Mouse (Mus musculus) testis, postnatal 10 days (tissue): ENCODE measurements at regions not wholly inside any gene's neighbourhood (a gene's known extent, or its start where the extent isn't known, plus 50 kb on each side); places are given as distances from the start of the nearest gene placed in this dataset.

Source experiments
- DNase-seq: peaks from one replicate; pipeline ENCODE4 v3.0.0; 2021; ENCODE audit warnings: low spot score

DNA sequence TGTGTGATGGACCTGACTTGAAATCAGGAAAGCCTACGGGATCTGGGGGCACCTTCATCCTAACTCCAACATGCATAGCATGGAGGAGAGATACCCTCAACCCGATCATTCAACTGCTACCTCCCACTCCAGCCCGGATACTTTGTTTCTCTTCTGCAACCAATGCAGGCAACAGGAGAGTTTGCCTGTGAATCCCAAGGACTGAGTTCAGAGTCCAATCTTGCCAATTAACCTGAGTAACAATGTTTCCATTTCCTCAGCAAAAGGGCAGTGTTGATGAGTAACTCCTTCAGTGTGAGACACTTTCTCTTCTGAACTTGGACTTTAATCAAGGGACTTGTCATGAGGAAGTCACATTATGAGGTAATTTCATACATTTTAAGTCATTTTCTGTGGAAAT lies 129.1 kb upstream of the Gdf10 start:
- DNase-seq, result no peak

- DNase-seq, result no peak
Measured at GRCm38 (mm10) chr14:33797551-33798303, 125.7 kb upstream of the Gdf10 start.

- DNase-seq, result no peak
Measured at GRCm38 (mm10) chr14:33804321-33804720, 119.1 kb upstream of the Gdf10 start.

- DNase-seq, result no peak
Measured at GRCm38 (mm10) chr14:33804721-33805120, 118.7 kb upstream of the Gdf10 start.

- DNase-seq, result no peak
Measured at GRCm38 (mm10) chr14:33807196-33807595, 116.2 kb upstream of the Gdf10 start.

- no peak for DNase-seq
Measured at GRCm38 (mm10) chr14:33808593-33809265, 114.7 kb upstream of the Gdf10 start.

DNA sequence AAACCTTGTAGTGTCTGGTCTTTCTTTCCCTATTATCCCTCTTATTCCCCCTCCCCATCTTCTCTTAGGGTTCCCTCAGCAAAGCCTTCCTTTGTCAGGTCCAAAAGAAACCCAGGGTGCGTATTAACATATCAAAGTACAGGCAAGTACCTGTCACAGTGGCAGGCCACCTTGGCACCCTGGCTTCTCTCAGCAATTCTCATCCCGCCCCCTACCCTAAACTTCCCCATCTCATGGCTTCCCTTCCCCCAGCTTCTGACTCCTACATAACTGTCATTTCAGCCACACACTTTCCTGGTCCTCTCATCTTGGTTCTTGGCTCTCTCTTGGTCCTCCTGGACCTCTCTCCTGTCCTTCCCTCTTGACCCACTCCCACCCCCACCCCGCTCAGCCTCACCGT lies 112.8 kb upstream of the Gdf10 start:
- DNase-seq, result no peak

DNA sequence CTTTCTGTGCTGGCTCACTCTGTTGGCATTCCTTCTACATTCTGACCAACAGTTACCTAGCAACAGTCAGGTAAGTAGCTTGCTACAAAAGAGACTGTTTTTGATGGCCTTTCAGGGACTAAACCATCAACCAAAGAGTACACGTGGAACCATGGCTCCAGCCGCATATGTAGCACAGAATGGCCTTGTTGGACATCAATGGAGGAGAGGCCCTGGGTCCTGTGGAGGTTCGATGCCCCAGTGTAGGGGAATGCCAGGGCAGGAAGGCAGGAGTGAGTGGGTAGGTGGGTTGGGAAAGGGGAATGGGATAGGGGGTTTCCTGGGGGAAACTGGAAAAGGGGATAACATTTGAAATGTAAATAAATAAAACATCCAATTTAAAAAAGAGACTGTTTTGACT lies 112.1 kb upstream of the Gdf10 start:
- no peak for DNase-seq

- DNase-seq, result no peak
Measured at GRCm38 (mm10) chr14:33812266-33812665, 111.1 kb upstream of the Gdf10 start.

GRCm38 (mm10) chr14:33812772-33813171 lies 110.6 kb upstream of the Gdf10 start:
- no peak for DNase-seq

DNA sequence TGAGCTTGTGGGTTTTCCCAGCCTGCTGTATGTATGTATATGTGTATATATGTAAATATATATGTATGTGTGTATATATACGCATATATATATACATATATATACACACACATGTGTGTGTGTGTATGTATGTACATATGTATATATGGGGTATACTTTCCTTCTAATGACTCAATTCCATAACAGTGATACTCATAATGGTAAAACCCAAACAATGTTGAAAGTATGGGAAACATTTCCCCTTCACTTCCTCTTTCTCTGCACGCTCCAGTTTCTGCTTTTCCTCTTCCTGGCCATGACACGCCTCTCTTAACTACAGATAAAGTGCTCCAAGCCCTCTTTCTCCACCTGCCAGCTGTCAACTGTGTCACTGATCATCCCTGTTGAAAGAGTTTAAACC lies 110.1 kb upstream of the Gdf10 start:
- DNase-seq, result no peak

DNA sequence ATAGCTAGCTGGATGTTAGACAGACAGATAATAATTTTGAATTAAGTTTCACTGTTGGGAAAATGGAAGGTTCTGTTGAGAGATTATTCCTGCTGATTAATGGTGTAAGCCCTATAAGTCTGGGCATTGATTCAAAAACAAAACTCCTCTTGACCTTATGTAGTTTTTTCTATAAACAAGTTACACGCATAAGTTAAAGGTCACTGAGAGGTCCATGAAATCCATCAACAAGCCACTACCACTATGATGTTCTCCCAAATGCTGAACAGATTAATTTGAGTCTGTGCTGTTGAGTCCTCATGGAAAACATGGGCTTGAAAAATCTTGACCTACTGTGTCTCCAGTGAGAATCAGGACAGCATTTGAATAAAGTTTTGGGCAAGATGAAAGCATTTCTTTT lies 109.3 kb upstream of the Gdf10 start:
- no peak for DNase-seq

GRCm38 (mm10) chr14:33814599-33814998 lies 108.8 kb upstream of the Gdf10 start:
- no peak for DNase-seq

GRCm38 (mm10) chr14:33820541-33821260 lies 102.7 kb upstream of the Gdf10 start:
- no peak for DNase-seq

DNA sequence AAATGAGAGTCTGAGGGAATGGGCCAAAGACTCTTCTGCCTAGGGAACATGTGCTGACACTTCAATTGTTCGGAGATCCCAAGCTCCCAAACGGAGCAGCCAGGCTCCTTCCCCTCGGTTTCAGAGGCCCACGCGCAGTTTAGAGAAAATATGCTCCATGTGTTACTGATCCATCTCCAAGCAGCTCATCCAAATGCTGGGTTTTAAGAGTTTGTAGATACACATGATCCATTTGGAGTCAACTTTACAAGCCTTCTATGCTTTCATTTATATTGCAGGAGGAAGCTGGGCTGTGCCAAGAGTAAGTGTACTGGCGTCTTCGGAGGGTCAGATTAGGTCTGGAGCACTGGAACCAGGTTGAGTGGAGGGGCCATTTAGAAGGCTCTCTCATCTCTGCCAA lies 102.0 kb upstream of the Gdf10 start:
- no peak for DNase-seq

DNA sequence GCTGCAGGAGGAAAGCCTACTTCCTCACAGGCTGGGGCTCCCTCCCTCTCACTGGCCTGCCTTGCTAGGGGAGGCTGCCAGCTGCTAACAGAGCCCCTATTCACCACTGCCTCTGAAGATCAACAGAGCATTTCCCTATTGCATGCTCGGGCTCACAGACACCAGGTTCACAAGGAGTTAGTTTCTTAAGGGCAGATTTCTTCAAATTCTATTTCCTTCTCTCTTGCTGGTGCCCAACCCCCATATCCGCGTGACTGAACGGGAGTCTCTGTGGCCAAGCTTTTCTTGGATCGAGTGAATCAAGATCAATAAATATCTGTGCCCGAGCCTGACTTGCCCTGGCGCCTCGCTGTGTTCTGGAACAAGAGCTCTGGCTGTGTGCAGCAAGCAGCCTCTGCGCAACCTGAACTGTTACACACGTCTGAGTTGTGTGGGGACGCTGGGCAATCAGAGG lies 98.9 kb upstream of the Gdf10 start:
- DNase-seq, result no peak

DNA sequence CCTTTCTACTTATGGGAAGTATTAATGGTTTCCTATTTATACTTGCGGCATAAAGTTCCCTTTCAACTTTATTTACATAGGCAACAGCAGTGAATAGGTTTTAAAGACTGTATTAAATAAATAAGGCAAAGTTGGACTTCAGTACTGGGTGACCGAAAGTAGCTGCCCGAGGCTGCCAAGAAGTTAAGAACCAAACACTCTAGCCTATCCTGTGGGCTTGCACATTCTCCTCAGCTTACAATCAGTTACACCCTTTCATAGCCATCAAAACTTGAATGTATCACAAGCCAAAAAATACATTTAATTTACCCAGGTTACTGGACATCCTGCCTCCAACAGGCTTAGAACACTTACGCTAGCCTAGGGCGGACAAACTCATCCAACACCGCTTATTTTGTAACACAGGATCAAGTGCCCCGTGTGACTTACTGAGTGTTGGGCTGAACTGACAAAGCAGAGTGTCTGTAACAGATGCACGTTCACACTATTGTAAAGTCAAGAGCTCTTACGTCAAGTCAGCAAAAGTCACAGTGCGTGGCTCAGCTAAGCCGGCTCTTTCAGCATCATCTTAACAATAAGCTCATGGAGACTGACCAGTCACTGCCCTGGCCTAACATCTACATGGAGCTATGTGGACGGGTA lies 97.3 kb upstream of the Gdf10 start:
- no peak for DNase-seq

DNA sequence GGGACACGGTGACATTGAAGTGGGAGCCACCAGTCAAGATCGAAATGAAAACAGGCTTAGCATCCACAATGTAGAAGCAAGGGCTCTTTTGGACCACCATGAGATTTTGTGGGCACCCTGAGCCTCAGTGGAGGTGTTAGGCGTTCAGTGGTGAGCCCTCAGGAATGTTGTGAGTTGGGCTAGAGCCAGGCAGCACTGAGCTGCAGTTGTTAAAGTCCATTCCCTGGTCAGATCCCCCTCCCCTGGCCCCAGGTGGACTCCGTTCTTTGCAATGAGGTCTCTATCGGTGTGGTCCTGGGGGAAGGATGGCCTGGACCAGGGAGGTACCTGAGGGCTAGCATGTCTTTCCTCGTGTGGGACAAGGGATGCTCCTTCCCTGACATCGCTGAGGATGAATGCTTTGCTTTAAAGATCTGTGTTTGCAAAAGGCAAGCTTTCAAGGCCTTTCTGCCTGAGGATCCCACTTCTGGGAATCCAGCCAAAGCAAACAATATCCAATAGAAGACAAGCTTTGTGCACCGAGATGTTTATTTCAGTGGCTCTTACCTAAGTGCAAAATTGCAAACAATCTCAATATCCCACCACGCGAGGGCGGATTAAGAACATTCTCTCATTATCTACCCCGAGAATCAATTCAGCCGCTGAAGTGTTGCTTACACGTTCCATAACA lies 90.6 kb upstream of the Gdf10 start:
- DNase-seq, result peak; percentile 51

DNA sequence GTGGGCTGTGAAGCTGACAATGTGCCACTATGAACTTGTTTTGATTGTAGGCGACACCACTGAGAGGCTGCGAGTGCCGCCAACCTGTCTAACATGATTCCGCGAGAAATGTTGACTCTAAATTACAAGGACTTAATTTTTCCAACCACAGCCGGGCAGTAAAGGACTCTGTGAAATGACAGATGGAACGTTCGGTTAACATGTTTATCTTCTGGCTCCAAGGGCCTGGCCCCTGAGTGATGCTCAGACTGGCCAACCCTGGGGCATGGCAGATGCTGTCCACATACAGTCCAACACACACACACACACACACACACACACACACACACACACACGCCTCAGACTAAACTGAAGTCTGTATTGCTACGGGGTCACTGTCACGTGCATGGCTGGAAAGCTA lies 87.0 kb upstream of the Gdf10 start:
- DNase-seq, result no peak

GRCm38 (mm10) chr14:33841821-33842220 lies 81.6 kb upstream of the Gdf10 start:
- DNase-seq, result no peak

DNA sequence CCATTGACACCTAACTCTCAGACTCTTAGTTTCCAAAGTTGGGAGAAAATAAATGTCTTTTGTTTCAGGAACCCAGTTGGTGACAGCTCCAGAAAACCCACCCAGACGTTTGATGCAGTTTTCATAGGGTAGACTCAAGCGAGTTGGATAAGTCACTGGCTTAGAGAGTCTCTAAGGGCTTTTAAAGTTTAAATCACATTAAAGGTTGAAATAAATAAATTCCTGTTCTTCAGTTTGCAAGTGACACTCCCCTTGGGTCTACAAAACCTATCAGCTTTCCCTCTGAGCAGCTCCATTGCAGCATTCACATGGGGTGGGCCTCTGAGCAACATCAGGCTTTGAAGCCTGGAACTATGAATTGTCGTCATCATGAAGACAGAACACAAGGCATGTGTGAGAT lies 69.9 kb upstream of the Gdf10 start:
- DNase-seq, result no peak

DNA sequence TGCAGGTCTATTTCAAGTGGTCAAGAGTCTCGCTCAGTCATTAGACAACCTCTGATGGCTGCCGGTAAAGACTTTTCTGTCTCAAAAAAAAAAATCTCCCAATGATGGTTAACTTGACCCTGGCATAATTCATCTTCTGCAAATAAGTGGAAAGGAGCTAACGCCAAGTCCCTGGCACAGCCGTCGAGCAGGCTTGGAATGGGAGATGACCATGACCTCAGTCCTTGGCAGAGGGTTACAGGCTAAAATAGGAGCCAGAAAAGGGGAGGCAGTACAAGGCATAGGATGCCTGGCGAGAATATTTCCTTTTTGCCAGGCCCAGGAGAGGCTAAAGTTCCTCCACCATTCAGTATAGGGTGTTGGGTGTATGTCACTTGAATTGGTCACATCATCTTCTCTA lies 69.2 kb upstream of the Gdf10 start:
- no peak for DNase-seq
